Mouse (Mus musculus): ENCODE measurements around the gene Hip1r.

Hip1r gene

GRCm38 (mm10) chr5:123973299-123974178 lies at the start of gene Hip1r:
Gene Hip1r (plus strand): TSS chr5:123973628.
- peak; percentile 72 for DNase-seq (ENCODE audit: low spot score)

- no peak for DNase-seq (ENCODE audit: low spot score)
These were observed 46.3 kb upstream of the Hip1r start, which contains the start of gene Gm43518 for GRCm38 (mm10) chr5:123927118-123927517. Gene Gm43518 (plus strand): TSS chr5:123927418.

- peak; percentile 99 for DNase-seq (ENCODE audit: low spot score)
These were observed 42.9 kb upstream of the Hip1r start, which contains the start of gene Ccdc62 for GRCm38 (mm10) chr5:123930508-123930989. Gene Ccdc62 (plus strand): TSS chr5:123930679.

- no peak for DNase-seq (ENCODE audit: low spot score)
These were observed 42.3 kb upstream of the Hip1r start for GRCm38 (mm10) chr5:123931131-123931530.

GRCm38 (mm10) chr5:123932927-123933326 lies 40.5 kb upstream of the Hip1r start:
- no peak for DNase-seq (ENCODE audit: low spot score)

GRCm38 (mm10) chr5:123933556-123933955 lies 39.9 kb upstream of the Hip1r start:
- no peak for DNase-seq (ENCODE audit: low spot score)

GRCm38 (mm10) chr5:123933957-123934591 lies 39.4 kb upstream of the Hip1r start:
- peak; percentile 69 for DNase-seq (ENCODE audit: low spot score)

GRCm38 (mm10) chr5:123935931-123936330 lies 37.5 kb upstream of the Hip1r start:
- DNase-seq (ENCODE audit: low spot score) = no peak

- no peak for DNase-seq (ENCODE audit: low spot score)
These were observed 34.9 kb upstream of the Hip1r start for GRCm38 (mm10) chr5:123938479-123938878.

GRCm38 (mm10) chr5:123946546-123946945 lies 26.9 kb upstream of the Hip1r start:
- DNase-seq (ENCODE audit: low spot score) = no peak

- DNase-seq (ENCODE audit: low spot score) = peak; percentile 78
These were observed 26.2 kb upstream of the Hip1r start for GRCm38 (mm10) chr5:123947041-123947761.

- DNase-seq (ENCODE audit: low spot score) = no peak
These were observed 20.9 kb upstream of the Hip1r start for GRCm38 (mm10) chr5:123952365-123953045.

GRCm38 (mm10) chr5:123957213-123957612 lies 16.2 kb upstream of the Hip1r start:
- DNase-seq (ENCODE audit: low spot score) = no peak

- DNase-seq (ENCODE audit: low spot score) = no peak
These were observed 14.4 kb upstream of the Hip1r start for GRCm38 (mm10) chr5:123959018-123959417.

- DNase-seq (ENCODE audit: low spot score) = no peak
These were observed 13.3 kb upstream of the Hip1r start for GRCm38 (mm10) chr5:123960129-123960528.

GRCm38 (mm10) chr5:123961046-123961445 lies 12.4 kb upstream of the Hip1r start:
- no peak for DNase-seq (ENCODE audit: low spot score)

- no peak for DNase-seq (ENCODE audit: low spot score)
These were observed 9.2 kb upstream of the Hip1r start for GRCm38 (mm10) chr5:123964208-123964607.

GRCm38 (mm10) chr5:123966759-123967158 lies 6.7 kb upstream of the Hip1r start:
- no peak for DNase-seq (ENCODE audit: low spot score)

GRCm38 (mm10) chr5:123968468-123968867 lies 5.0 kb upstream of the Hip1r start:
- DNase-seq (ENCODE audit: low spot score) = no peak

- no peak for DNase-seq (ENCODE audit: low spot score)
These were observed 4.2 kb upstream of the Hip1r start for GRCm38 (mm10) chr5:123969216-123969615.

GRCm38 (mm10) chr5:123970576-123970975 lies 2.9 kb upstream of the Hip1r start:
- DNase-seq (ENCODE audit: low spot score) = no peak

- DNase-seq (ENCODE audit: low spot score) = no peak
These were observed 975 bp upstream of the Hip1r start for GRCm38 (mm10) chr5:123972453-123972852.

All from embryo, embryonic 10 days (tissue).